Mouse (Mus musculus): ENCODE measurements around the gene Tst. TPM values are rescaled to one million over a fixed set of nuclear protein-coding genes. Genes with fewer than 3 reads are reported as not detected.

Gene Tst
- polyA plus RNA-seq, 2 experiments: 90.5 to 168 TPM

DNA sequence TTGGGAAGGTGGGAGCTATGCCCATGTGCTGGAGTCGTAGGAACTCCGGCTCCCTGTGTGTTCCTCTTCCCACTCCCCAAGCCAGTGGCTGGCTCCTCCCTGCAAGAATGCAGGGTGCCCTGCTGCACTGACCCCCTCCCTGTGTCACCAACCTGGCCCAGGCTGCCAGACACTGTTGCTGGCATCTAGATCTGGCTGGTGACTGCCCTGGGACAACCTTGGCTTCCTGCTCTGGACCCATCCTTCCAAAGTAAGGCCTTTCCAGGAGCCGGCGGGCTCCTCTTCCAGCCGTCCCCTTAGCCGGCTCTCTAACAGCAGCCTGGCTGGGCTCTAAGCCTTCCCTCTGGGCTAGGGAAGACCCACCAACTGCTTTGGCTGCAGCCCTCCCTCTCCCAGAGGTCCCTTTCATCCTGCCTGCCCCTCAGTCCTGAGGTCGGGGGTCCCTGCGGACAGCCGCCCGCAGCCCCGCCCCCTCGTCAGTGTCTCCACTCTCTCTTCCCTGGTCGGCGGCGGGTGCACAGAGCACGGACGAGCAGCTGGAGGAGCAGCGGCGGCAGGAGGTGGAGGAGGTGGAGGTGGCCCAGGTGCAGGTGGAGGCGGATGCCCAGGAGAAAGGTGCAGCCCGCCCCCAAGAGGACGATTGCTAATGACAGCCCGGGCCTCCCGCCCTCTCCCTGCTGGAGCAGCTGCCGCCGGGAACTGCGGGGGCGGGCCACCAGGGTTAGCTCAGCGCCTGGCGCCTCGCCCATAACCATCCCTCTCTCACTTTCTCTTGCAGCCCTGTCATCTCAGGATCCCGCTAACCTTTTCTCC lies 30.9 kb upstream of the Tst start:
- H3K9me3 ChIP-seq (ENCODE audit: control insufficient read depth, low read length): no peaks in the 10 kb centered on the region
- no peak for DNase-seq (ENCODE audit: low read depth in 3 of 3, low spot score in 3 of 3)
- TF ChIP-seq CTCF (IDR thresholded peaks at IDR 0.05; ENCODE audit: low read depth) (peak; percentile 30), EP300 (IDR thresholded peaks at IDR 0.05; ENCODE audit: low read depth) (no peak)
- H3K27me3 ChIP-seq (ENCODE audit: control insufficient read depth, insufficient read depth, low read length): peaks cover 15% of the 10 kb centered on the region
- WGBS (ENCODE audit: insufficient replicate concordance): 17% methylated on average over 29 of the region's 32 CpGs
- no peak overlapping the region for H3K4me3 ChIP-seq (ENCODE audit: insufficient read depth in 1 of 2, low read depth in 2 of 2, low read length in 2 of 2)
- H3K27ac ChIP-seq: no peak overlapping the region
- peaks cover 0 to 3% of the 10 kb centered on the region in 2 experiments; a peak in 1 of 4 replicates for H3K4me1 ChIP-seq (replicated peaks; ENCODE audit: control insufficient read depth in 2 of 2, insufficient read depth in 2 of 2, low read length in 1 of 2)
- H3K36me3 ChIP-seq (replicated peaks; ENCODE audit: control insufficient read depth, insufficient read depth, low read depth): no peaks in the 10 kb centered on the region
- H3K4me2 ChIP-seq (ENCODE audit: low read depth): peak overlapping the region; percentile 2
- no peak overlapping the region for H3K9ac ChIP-seq (replicated peaks)
- 0 out of 2 replicates have a peak, but pooled peaks have one; percentile 34 for ATAC-seq (ENCODE audit: insufficient read depth)

DNA sequence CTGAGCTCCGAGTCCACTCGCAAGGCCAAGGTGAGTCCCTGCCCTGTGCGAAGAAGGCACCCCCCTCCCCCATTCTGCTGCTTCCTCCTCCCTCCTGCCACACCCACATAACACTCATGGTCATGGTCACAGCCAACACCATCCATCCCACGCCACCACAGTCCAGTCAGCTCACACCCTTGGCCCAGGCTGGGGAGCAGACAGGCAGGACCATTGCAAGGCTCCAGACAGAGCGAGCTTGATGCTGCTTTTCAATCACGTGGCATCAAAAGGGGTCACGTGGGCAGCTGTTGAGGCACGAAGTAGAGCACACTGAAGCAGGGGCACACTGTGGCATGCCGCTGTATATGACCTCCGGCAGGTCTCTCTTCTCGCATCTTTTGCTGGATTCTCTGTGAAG lies 30.0 kb upstream of the Tst start:
- 70% methylated on average over 11 of the region's 11 CpGs for WGBS (ENCODE audit: insufficient replicate concordance)
- Histone ChIP-seq H3K27ac (no peak overlapping the region), H3K4me2 (ENCODE audit: low read depth) (no peak overlapping the region), H3K9ac (replicated peaks) (no peak overlapping the region), H3K36me3 (replicated peaks; ENCODE audit: control insufficient read depth, insufficient read depth, low read depth) (no peaks in the 10 kb centered on the region), H3K27me3 (ENCODE audit: control insufficient read depth, insufficient read depth, low read length) (peaks cover 15% of the 10 kb centered on the region), H3K4me3 (ENCODE audit: insufficient read depth in 1 of 2, low read depth in 2 of 2, low read length in 2 of 2) (no peak overlapping the region), H3K4me1 (replicated peaks; ENCODE audit: control insufficient read depth in 2 of 2, insufficient read depth in 2 of 2, low read length in 1 of 2) (peaks cover 0 to 3% of the 10 kb centered on the region in 2 experiments; a peak in 1 of 4 replicates), H3K9me3 (ENCODE audit: control insufficient read depth, low read length) (no peaks in the 10 kb centered on the region)
- DNase-seq (ENCODE audit: low read depth in 3 of 3, low spot score in 3 of 3) (no peak), ATAC-seq (ENCODE audit: insufficient read depth) (no peak)
- TF ChIP-seq EP300 (IDR thresholded peaks at IDR 0.05; ENCODE audit: low read depth) (no peak), CTCF (IDR thresholded peaks at IDR 0.05; ENCODE audit: low read depth) (no peak)

DNA sequence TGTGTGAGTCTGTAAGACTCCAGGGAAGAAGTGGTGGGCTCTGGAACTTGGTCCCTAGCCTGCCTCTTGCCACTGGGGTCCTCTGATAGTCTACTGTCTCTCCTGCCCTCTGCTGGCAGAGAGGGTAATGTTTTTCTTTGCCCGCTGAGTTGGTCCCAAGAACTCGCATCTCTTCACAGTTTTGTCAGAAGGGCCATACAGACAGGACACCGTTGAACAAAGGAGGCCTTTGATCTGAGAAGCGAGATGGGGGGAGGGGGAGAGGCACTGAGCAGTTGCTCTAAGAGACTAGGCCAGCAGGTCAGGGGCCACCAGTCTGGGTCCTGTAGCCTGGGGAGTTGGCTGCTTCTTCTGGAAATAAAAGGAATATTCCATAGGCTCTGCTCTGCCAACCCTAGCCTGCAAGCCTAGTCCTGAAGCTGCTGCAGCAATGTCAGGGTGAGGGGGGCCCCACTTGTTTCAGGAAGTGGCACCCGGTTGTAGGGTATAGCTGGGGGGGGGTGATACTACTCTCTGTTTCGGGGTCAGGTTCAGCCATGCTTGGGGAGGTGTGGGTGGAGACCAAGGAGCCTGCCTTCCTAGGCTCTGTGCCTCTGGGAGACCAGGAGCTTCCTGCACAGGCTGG lies 29.3 kb upstream of the Tst start:
- no peak for ATAC-seq (ENCODE audit: insufficient read depth)
- Histone ChIP-seq H3K36me3 (replicated peaks; ENCODE audit: control insufficient read depth, insufficient read depth, low read depth) (no peaks in the 10 kb centered on the region), H3K9ac (replicated peaks) (no peak overlapping the region), H3K9me3 (ENCODE audit: control insufficient read depth, low read length) (no peaks in the 10 kb centered on the region), H3K4me2 (ENCODE audit: low read depth) (no peak overlapping the region), H3K27ac (no peak overlapping the region), H3K27me3 (ENCODE audit: control insufficient read depth, insufficient read depth, low read length) (peaks cover 15% of the 10 kb centered on the region), H3K4me3 (ENCODE audit: insufficient read depth in 1 of 2, low read depth in 2 of 2, low read length in 2 of 2) (no peak overlapping the region), H3K4me1 (replicated peaks; ENCODE audit: control insufficient read depth in 2 of 2, insufficient read depth in 2 of 2, low read length in 1 of 2) (peaks cover 0 to 3% of the 10 kb centered on the region in 2 experiments; a peak in 1 of 4 replicates)
- TF ChIP-seq EP300 (IDR thresholded peaks at IDR 0.05; ENCODE audit: low read depth): no peak
- peak; percentile 70 for TF ChIP-seq CTCF (IDR thresholded peaks at IDR 0.05; ENCODE audit: low read depth)
- no peak for DNase-seq (ENCODE audit: low read depth in 3 of 3, low spot score in 3 of 3)
- 30% methylated on average over 6 of the region's 6 CpGs for WGBS (ENCODE audit: insufficient replicate concordance)

DNA sequence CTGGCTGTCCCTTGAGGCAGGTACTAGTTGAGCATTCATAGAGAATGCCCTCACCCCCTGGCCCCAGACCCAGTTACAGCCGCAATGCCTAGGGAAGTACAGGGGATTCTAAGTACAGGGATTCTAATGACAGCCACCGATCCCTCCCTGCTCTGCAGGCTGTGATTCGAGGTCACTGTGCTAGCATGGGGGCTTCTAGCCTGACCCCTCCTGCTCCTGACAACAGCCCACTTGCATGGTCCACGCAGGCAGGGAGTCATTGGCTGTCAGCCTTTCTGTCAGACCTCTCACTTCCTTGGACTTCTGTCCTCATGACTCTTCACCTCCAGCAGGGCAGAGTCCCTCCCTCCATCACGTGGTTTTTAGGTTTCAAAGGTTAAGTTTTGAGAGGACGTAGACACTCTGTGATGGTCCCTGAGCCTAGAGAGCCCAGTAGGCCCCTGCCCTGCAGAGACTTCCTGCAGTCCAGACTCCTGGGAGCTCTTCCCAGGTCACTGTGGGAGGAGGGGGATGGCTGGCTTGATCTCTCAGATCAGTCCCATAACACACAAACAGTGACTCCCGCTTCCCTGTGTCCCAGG lies 25.9 kb upstream of the Tst start:
- ATAC-seq (ENCODE audit: insufficient read depth) (0 out of 2 replicates have a peak, but pooled peaks have one; percentile 42), DNase-seq (ENCODE audit: low read depth in 3 of 3, low spot score in 3 of 3) (no peak)
- Histone ChIP-seq H3K4me2 (ENCODE audit: low read depth) (no peak overlapping the region), H3K9me3 (ENCODE audit: control insufficient read depth, low read length) (no peaks in the 10 kb centered on the region), H3K9ac (replicated peaks) (no peak overlapping the region), H3K4me3 (ENCODE audit: insufficient read depth in 1 of 2, low read depth in 2 of 2, low read length in 2 of 2) (no peak overlapping the region), H3K27ac (no peak overlapping the region), H3K36me3 (replicated peaks; ENCODE audit: control insufficient read depth, insufficient read depth, low read depth) (no peaks in the 10 kb centered on the region), H3K27me3 (ENCODE audit: control insufficient read depth, insufficient read depth, low read length) (peaks cover 21% of the 10 kb centered on the region), H3K4me1 (replicated peaks; ENCODE audit: control insufficient read depth in 2 of 2, insufficient read depth in 2 of 2, low read length in 1 of 2) (peaks cover 0 to 2% of the 10 kb centered on the region in 2 experiments; a peak in 1 of 4 replicates)
- no peak for TF ChIP-seq CTCF (IDR thresholded peaks at IDR 0.05; ENCODE audit: low read depth)
- TF ChIP-seq EP300 (IDR thresholded peaks at IDR 0.05; ENCODE audit: low read depth): no peak
- WGBS (ENCODE audit: insufficient replicate concordance): 51% methylated on average over 7 of the region's 7 CpGs

DNA sequence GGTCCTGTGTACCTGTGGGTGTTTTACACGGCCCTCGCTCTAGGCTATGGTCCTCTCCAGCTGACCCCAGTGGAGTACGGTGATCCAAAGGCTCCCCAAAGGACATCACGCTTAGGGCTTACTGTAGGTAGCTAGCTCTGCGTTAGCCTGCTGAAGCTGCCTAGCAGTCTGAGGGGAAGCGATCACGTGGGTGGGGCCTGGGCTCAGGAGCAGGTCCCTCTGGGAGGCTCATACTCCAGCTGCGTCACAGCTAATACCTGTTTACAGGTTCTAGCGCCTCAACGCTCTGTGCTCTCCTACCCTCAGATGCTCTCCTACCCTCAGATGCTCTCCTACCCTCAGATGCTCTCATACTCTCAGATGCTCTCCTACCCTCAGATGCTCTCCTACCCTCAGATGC lies 25.2 kb upstream of the Tst start:
- H3K27ac ChIP-seq: no peak overlapping the region
- peaks cover 17% of the 10 kb centered on the region for H3K27me3 ChIP-seq (ENCODE audit: control insufficient read depth, insufficient read depth, low read length)
- no peaks in the 10 kb centered on the region for H3K9me3 ChIP-seq (ENCODE audit: control insufficient read depth, low read length)
- H3K4me2 ChIP-seq (ENCODE audit: low read depth): no peak overlapping the region
- 68% methylated on average over 10 of the region's 10 CpGs for WGBS (ENCODE audit: insufficient replicate concordance)
- H3K4me1 ChIP-seq (replicated peaks; ENCODE audit: control insufficient read depth in 2 of 2, insufficient read depth in 2 of 2, low read length in 1 of 2): peaks cover 0 to 2% of the 10 kb centered on the region in 2 experiments; a peak in 1 of 4 replicates
- no peak overlapping the region for H3K9ac ChIP-seq (replicated peaks)
- ATAC-seq (ENCODE audit: insufficient read depth) (no peak), DNase-seq (ENCODE audit: low read depth in 3 of 3, low spot score in 3 of 3) (no peak)
- H3K36me3 ChIP-seq (replicated peaks; ENCODE audit: control insufficient read depth, insufficient read depth, low read depth): no peaks in the 10 kb centered on the region
- no peak overlapping the region for H3K4me3 ChIP-seq (ENCODE audit: insufficient read depth in 1 of 2, low read depth in 2 of 2, low read length in 2 of 2)
- TF ChIP-seq EP300 (IDR thresholded peaks at IDR 0.05; ENCODE audit: low read depth): no peak
- no peak for TF ChIP-seq CTCF (IDR thresholded peaks at IDR 0.05; ENCODE audit: low read depth)
